Mouse (Mus musculus) B cell, adult 62 days (primary cell): ENCODE results near the gene Glmp. TPM values are rescaled to one million over a fixed set of nuclear protein-coding genes. Genes with fewer than 3 reads are reported as not detected.

Experiments
- total RNA-seq: library from RNA; stranded (reverse); gene quantifications from 4 replicates; pipeline ENCODE4 v1.2.4, GENCODE M21; 2023

The Glmp gene
- 124 to 147 TPM (median 133 TPM) in 4 replicates for total RNA-seq

DNA sequence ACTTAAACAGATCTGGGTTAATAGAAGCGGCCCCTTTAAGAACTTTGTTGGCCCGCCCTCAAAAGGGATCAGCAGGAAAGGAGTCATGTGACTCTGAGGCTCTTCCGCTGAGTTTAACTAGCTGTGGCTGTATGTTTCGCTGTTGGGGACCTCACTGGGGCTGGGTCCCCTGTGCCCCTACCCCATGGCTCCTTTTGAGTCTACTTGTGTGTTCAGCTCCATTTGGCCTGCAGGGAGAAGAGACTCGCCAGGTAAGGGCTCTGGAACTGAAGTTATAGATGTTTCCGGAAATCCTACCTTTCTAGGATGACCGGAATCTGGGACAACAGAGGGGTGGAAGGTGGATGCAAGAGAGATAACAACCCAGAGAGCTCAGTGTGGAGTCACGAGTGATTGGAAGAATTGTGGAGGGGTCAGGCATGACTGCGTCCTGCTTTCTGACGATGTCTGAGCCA is at the start of gene Glmp:
TSS of gene Glmp (plus strand) at position 73 of the 455 bp plus-strand sequence.

DNA sequence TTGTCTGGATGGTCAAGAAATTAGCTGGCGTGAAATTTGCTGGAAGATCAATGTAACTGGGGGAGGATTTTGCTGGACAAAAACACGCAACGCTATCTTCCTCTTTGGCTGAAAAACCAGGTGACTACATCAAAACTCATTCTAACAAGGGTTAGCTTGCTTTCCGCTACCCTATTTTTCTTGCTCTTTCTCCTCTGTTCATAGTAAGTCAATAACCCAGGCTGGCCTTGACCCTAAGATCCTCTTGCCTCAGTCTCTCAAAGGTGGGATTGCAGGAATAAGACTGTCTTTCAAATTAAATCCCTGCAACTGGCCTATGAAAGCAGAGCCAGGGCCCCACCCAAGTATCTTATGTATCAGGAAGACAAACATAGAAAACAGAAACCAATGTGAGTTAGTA is 37.7 kb upstream of the Glmp start, which contains the start of gene Gm38392:
TSS of gene Gm38392 (minus strand) at position 101 of the 400 bp plus-strand sequence.

DNA sequence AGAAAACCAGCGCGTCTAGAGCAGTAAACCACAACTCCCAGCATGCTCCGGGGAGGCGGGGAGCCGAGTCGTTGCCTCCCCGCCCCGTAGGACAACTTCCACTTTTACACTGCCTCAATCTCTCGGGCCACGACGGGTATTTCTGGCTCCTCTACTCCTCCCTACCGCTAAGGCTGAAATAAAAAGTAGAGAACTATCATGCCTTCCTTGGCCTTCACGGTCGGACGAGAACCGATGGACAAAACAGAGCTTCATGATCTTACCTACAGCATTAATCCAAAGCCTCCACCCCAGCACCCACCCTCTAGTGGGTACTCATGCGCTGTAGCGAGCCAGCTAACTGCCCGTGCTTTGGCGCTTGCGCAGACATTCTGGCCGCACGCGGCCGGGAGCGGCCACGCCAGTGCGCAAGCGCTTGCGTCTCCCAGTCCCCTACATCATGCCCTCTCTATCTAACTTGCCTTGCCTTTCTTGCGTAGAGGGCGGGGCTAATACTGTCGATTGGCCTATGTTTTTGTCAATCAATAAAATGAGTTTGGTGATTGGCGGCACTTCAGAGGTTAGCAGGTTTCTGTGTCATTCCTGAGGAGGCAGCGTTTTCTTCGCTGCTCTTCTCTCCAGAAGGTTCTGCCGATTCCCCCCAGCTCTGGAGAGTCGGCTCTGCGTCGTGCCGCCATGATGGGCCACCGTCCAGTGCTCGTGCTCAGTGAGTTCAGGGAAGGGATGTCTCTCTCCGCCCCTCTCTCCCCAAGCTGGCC is 28.1 kb upstream of the Glmp start, which contains the start of the genes Tsacc and Cct3:
TSS of gene Tsacc (minus strand) at position 439 of the 758 bp plus-strand sequence.
TSS of gene Cct3 (plus strand) at position 556 of the 758 bp plus-strand sequence.

GRCm38 (mm10) chr3:88336058-88337013 is 11.5 kb downstream of the Glmp start, which contains the start of the genes Tmem79 and Smg5:
TSS of gene Tmem79 (minus strand) at chr3:88336148.
TSS of gene Smg5 (plus strand) at chr3:88336260.

GRCm38 (mm10) chr3:88364337-88364736 is 39.5 kb downstream of the Glmp start, which contains the start of gene Paqr6:
TSS of gene Paqr6 (plus strand) at chr3:88364584.

DNA sequence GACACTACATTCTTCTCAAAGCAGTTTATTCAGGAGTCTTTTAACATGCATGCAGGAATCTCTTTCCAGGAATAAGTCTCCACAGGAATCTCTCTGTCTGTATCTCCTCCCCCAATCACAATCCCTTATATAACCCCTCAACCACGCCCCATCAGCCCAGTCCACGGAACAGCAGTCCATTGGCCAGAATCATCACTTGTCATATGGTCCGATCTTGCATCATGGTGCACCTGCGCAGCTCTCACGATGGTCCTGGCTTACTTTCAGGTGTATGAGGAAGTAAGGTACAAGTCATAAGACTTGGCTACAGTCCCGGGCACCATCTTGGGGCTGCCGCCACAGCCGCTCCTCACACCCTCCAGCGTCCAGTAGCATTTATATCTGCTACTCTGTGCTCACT is 47.8 kb downstream of the Glmp start, which contains the start of gene Bglap3:
TSS of gene Bglap3 (minus strand) at position 101 of the 400 bp plus-strand sequence.

DNA sequence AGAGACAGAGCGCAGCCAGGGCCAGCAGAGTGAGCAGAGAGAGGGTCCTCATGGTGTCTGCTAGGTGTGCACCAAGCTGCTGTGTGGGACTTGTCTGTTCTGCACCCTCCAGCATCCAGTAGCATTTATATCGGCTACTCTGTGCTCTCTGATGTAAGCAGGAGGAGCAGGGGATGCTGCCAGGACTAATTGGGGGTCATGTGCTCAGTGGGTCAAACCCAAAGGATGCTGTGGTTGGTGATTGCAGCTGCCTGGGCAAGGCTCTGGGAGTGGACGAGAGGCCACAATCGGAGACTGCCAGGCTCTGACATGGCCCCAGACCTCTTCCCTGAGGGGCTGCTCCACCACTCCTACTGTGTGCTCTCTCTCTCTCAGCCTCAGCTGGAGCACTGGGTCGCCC is 53.8 kb downstream of the Glmp start, which contains the start of gene Bglap2:
TSS of gene Bglap2 (minus strand) at position 101 of the 400 bp plus-strand sequence.

Other genes starting within 250 kb of the Glmp start
- gene Ttc24, start 246.7 kb upstream of the Glmp start, total RNA-seq, result not detected in 4 replicates
- gene Iqgap3, start 243.1 kb upstream of the Glmp start, total RNA-seq, result 0.15 to 0.55 TPM (median 0.42 TPM) in 4 replicates
- 410 to 458 TPM (median 445 TPM) in 4 replicates for gene Mef2d, start 182.7 kb upstream of the Glmp start, total RNA-seq
- gene Rhbg, start 70.3 kb upstream of the Glmp start, total RNA-seq, result not detected in 4 replicates
- gene Gm38392, start 37.8 kb upstream of the Glmp start, total RNA-seq, result 0.63 TPM in 1 of 4 replicates, not detected in the others
- 4.0 to 6.9 TPM (median 4.8 TPM) in 4 replicates for gene Tsacc, start 28.0 kb upstream of the Glmp start, total RNA-seq
- gene Cct3, start 27.9 kb upstream of the Glmp start, total RNA-seq, result 145 to 179 TPM (median 165 TPM) in 4 replicates
- gene Tmem79, start 11.1 kb downstream of the Glmp start, total RNA-seq, result 0.37 to 2.3 TPM (median 1.8 TPM) in 4 replicates
- 107 to 116 TPM (median 112 TPM) in 4 replicates for gene Smg5, start 11.2 kb downstream of the Glmp start, total RNA-seq
- gene Paqr6, start 39.6 kb downstream of the Glmp start, total RNA-seq, result 0.73 to 1.7 TPM (median 1.3 TPM) in 4 replicates
- gene Bglap3, start 47.7 kb downstream of the Glmp start, total RNA-seq, result 1.2 TPM in 1 of 4 replicates, not detected in the others
- gene Bglap2, start 53.7 kb downstream of the Glmp start, total RNA-seq, result not detected in 4 replicates
- not detected in 4 replicates for gene Bglap, start 59.4 kb downstream of the Glmp start, total RNA-seq
- gene Pmf1, start 85.3 kb downstream of the Glmp start, total RNA-seq, result 65.0 to 68.1 TPM (median 67.2 TPM) in 4 replicates
- gene Slc25a44, start 100.1 kb downstream of the Glmp start, total RNA-seq, result 19.0 to 22.3 TPM (median 20.2 TPM) in 4 replicates
- gene Sema4a, start 136.2 kb downstream of the Glmp start, total RNA-seq, result 0.63 to 2.0 TPM (median 1.4 TPM) in 4 replicates
- 24.0 to 27.8 TPM (median 25.7 TPM) in 4 replicates for gene Lmna, start 184.9 kb downstream of the Glmp start, total RNA-seq
- 1.2 to 1.5 TPM (median 1.4 TPM) in 4 replicates for gene Mex3a, start 207.4 kb downstream of the Glmp start, total RNA-seq
- gene Rab25, start 223.3 kb downstream of the Glmp start, total RNA-seq, result 0.82 to 2.1 TPM (median 1.1 TPM) in 3 of 4 replicates, not detected in the other
- 80.5 to 103 TPM (median 86.2 TPM) in 4 replicates for gene Lamtor2, start 228.1 kb downstream of the Glmp start, total RNA-seq
- gene Ubqln4, start 228.7 kb downstream of the Glmp start, total RNA-seq, result 43.5 to 47.4 TPM (median 45.2 TPM) in 4 replicates